Mouse (Mus musculus): ENCODE results near the gene Psmd9.
A peak's percentile ranks its signal among the peaks of the same experiment; 100 is the strongest.

Psmd9 gene

DNA sequence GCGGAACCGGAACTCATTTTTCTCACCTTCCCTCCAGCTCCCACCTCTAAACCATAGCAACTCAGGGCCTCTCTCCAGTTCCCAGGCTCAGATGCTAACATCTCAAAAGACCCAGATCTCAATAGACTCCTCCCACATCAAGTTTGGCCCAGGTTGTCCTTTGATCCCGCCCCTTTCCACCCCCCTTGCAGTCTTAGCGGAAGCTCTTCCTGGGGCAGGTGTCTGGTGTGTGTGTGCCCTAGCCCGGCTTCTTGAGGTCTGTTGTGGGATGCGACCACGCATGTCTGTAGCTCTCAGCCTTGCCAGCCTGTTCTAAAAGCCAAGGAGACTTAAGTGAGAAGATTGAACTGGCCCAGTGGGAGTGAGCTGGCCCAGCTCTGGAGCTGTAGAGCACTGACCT is 18.6 kb upstream of the Psmd9 start:
- no peak for DNase-seq (ENCODE audit: low spot score)

DNA sequence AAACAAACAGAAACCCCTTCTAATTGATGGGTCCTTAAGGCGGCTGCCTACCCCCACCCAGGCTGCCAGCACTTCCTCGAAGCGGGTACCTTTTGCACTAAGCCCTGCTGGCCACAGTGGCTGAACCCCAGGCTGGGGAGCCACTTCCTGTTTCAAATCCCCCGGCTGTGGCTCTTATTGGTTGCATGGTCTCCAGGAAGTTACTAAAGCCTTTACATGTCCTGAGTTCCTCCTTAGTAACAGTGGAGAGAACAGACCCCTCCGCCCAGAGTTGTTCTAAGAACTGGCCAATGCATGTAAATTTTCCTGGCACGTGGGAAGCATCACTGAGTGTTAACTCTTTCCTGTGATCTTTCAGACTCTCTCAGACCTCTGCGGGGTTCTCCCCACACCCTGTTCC is 18.1 kb upstream of the Psmd9 start:
- no peak for DNase-seq (ENCODE audit: low spot score)

DNA sequence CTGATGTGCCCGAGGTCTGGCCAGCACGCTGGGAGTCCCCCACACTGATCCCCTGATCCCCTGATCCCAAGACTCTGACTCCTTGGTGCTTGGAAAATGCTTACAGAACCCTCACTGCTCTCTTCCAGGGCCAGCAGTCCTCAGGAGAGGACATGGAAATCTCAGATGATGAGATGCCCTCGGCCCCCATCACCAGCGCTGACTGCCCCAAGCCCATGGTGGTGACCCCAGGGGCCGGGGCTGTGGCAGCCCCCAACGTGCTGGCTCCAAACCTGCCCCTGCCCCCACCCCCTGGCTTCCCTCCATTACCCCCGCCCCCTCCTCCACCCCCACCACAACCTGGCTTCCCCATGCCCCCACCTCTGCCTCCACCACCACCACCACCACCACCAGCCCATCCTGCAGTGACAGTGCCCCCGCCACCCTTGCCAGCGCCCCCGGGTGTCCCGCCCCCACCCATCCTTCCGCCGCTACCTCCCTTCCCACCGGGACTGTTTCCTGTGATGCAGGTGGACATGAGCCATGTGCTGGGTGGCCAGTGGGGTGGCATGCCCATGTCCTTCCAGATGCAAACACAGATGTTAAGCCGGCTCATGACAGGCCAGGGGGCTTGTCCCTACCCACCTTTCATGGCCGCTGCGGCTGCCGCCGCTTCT is 17.4 kb upstream of the Psmd9 start:
- no peak for DNase-seq (ENCODE audit: low spot score)

DNA sequence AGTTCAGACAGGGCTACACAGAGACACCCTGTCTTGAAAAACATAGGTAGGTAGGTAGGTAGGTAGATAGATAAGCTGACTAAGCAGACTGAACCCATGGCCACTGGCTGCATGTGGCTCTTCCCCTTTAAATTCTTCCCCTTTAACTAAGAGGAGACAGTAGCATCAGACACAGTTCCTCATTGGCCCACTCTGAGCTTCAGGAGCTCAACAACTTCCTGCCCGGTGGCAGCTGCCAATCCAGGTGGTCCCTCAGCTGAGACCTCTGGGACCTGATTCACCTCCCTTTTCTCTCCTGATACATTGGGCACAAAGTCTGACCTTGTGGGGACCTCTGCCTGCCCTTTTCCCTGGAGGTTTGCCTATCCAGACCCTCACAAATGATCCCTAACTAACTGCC is 16.3 kb upstream of the Psmd9 start:
- no peak for DNase-seq (ENCODE audit: low spot score)

DNA sequence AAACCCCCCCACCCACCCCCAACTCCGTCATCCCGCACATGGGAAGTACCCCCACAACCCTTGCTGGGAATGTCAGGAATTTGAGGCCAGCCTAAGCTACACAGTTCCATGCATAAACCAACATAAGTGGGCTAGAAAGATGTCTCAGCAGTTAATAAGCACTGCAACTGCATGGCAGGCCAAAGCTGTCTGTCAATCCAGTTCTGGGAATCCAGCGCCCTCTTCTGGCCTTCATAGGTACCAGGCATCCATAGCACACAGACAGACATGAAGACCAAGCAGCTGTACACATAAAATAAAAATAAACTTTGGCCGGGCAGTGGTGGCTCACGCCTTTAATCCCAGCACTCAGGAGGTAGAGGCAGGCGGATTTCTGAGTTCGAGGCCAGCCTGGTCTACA is 13.8 kb upstream of the Psmd9 start:
- DNase-seq (ENCODE audit: low spot score) = peak; percentile 43

DNA sequence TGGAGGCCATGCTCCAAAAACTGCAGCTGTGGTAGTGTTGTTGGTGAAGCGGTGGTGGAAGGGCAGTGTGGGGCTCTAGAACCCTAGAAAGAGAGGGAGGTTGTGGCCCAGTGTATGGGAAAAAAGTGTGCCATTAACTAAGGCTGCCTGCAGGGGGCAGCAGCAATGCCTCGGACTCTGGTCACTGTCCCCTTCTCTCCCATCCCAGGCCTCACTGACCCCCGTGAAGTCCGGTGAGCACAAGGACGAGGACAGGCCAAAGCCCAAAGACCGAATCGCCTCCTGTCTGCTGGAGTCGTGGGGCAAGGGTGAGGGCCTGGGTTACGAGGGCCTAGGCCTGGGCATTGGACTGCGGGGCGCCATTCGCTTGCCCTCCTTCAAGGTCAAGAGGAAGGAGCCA is 12.4 kb upstream of the Psmd9 start:
- DNase-seq (ENCODE audit: low spot score) = no peak

DNA sequence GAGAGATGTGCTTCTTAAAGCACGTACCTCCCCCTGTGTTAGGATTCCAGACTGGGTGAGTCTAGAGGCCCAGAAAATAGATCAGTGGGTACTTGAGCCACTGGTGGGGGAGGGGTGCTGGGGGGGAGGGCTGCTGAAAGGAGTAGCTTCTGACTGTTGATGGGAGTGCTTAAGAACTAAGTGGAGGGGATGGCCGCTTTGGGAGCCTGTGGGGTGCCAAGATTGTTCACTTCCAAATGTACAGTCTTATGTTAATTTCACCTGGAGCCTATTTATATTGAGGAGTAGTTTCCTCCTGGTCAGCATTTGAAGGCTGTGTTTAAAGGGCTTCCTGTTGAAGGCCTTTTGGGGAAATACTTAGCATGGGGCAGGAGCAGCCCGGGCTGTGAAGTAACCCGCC is 11.2 kb upstream of the Psmd9 start:
- DNase-seq (ENCODE audit: low spot score) = no peak

DNA sequence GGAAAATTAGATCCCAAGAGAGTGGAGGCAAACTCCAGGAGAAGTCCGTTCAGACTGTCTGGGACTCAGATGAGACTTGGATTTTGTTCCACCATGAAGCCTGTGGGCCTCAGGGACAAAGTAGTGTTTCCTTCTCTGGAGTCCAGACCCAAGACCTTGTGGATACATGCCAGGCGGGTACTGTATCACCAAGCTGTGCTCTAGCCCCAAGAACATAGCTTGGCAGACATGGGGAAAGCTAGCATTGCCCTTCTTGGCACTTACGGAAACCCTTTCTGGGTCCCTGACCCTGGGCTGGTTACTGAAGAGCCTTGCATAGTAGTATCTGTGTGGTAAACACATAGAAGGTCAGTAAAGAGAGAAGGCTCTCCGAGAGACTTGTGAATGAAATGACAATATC is 9.8 kb upstream of the Psmd9 start:
- no peak for DNase-seq (ENCODE audit: low spot score)

DNA sequence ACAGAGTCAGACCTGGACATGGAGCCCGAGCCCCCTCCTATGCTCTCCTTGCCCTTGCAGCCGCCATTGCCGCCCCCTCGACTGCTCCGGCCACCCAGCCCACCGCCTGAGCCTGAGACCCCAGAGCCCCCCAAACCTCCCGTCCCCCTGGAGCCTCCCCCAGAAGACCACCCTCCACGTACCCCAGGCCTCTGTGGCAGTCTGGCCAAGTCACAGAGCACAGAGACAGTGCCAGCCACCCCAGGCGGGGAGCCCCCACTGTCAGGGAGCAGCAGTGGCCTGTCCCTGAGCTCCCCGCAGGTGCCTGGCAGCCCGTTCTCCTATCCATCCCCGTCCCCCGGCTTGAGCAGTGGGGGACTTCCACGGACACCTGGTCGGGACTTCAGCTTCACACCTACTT is 9.3 kb upstream of the Psmd9 start:
- no peak for DNase-seq (ENCODE audit: low spot score)

DNA sequence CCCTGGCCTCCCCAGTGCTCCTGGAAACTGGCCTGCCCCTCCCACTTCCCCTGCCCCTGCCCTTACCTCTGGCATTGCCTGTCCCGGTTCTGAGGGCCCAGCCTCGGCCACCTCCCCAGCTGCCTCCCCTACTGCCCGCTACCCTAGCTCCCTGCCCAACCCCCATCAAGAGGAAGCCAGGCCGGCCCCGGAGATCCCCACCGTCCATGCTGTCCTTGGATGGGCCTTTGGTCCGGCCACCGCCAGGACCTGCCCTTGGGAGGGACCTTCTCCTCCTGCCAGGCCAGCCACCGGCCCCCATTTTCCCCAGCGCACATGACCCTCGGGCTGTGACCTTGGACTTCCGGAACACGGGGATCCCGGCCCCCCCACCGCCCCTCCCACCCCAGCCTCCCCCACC is 8.9 kb upstream of the Psmd9 start:
- DNase-seq (ENCODE audit: low spot score) = no peak

DNA sequence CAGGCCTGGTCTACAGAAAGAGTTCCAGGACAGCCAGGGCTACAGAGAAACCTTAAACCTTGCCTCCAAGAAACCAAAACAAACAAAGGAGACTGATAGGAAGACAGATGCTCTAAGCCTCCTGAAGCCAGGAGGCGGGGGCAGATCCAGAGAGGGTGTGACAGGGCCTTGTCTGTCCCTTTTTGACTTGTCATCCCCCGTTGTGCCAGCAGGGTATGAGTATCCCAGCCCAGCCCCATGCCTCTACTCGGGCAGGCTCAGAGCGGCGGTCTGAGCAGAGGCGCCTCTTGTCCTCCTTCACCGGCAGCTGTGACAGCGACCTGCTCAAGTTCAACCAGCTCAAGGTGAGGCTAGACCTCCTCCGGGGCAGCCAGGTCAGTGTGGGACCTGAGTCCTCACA is 6.3 kb upstream of the Psmd9 start:
- DNase-seq (ENCODE audit: low spot score) = no peak

DNA sequence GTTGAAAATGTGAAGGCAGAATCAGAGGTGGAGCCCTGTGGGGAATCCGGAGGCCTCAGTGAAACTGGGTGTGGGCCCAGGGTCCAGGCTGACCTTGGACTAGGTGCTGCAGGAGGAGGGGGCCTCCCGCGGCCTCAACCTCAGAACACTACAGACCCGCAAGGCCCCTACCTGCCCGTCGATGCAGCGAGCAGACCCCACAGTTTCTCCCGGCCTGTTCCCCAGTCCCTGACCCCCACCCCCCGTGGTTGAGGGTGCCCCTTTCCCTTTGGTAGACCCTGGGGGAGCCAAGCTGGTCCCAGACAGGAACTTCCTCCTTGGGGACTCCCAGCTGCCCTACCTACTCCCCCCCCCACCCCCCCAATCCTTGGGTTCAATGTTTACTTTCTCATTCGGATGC is 2.8 kb upstream of the Psmd9 start:
- DNase-seq (ENCODE audit: low spot score) = no peak

DNA sequence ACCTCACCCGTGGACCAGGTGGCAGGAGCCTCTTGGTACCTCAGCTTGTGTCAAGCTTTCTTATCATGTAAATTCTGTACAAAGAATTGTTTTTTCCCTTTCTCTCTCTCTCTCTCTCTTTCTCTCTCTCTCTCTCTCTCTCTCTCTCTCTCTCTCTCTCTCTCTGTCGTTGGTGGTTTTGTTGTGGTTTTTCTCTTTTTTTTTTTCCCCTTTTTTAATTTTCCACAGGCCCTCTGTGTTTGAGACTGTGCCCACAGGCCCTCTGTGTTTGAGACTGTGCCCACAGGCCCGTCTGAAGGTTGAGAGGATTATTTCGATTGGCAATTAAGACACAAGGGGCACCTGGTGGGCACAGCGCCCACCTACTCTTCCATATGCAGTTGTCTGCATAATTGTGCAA is 1.6 kb upstream of the Psmd9 start:
- DNase-seq (ENCODE audit: low spot score) = no peak

DNA sequence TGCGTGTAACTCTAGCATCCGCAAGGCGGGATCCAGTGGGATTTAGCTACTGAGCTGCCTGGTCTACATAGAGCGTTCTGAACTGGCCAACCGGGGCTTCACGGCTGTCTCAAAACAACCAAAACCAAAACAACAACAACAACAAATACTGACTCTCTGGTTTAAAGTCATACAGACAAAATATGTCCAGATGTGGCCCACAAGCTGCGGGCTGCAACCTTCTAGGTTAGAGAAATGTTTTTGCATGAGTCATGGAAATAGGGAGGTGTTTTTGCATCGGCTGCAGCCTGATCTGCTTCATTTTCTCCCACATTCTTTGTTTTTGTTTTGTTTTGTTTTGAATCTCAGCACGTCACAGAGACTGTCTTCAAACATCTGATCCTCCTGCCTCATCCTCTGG is 1.2 kb downstream of the Psmd9 start:
- DNase-seq (ENCODE audit: low spot score) = no peak

DNA sequence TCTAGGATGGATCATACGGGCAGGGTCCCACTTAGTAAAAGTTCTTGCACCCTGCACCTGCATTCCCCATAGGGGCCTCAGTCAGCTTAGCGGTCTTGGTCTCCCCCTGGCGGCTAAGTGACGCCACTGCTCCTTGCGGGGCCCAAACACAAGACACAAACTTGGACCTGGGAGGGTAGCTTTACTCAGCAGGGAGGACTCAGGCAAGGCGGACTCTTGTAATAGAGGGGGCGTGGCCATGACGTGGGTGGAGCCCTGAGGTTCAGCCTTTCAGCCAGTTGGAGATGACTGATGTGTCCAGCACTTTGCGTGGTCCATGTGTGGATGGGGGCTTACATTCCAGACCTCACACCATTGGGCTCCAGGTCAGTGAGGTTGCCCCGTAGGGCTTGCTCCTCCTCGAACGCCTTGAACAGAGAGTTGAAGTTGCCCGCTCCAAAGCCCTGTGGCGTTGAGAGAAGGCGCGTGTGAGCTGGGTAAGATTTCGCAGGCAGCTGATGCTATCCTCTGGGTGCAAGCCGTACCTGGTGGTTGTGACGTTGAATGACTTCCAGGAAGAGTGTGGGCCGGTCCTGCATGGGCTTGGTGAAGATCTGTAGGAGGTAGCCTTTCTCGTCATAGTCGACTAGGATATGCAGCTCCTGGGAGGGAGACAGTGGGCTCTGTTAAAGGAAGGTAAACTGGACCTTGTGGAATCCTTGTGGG is 2.6 kb downstream of the Psmd9 start:
- peak; percentile 24 for DNase-seq (ENCODE audit: low spot score)

DNA sequence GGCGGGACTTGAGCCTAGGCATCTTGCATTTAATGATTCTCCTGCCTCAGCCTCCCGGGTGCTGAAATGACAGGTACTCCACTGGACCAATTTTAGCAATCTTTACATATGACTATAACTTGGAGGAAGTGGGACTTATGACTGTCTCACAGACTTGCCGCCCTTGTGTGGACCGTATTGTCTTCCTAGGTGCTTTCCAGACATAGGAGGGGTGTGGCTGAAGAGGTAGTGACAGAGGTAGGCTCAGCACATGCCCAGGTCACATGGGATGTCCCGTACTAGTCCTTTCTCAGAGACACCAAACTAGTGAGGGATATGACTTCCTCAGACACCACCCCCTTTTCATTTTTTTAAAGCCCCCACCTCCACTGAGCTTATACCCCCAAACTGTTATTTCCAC is 9.6 kb downstream of the Psmd9 start:
- DNase-seq (ENCODE audit: low spot score) = no peak

DNA sequence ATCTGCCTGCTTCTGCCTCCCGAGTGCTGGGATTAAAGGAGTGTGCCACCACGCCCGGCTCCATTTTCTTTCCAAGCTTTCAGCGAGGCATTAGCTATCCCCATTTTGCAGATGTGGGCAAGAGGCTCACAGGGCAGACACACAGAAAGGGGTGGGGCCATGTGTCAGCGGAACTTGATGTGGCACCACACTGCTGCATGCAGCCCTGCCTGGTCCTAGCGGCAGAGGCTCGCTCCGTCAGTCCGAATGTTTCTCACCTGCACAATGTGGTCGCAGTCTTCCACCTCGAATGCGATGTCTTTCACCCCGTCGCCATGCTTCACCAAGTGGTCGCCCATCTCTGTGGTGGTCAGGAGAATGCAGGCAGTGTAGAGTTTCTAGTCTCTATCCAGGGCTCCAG is 11.2 kb downstream of the Psmd9 start:
- DNase-seq (ENCODE audit: low spot score) = no peak

DNA sequence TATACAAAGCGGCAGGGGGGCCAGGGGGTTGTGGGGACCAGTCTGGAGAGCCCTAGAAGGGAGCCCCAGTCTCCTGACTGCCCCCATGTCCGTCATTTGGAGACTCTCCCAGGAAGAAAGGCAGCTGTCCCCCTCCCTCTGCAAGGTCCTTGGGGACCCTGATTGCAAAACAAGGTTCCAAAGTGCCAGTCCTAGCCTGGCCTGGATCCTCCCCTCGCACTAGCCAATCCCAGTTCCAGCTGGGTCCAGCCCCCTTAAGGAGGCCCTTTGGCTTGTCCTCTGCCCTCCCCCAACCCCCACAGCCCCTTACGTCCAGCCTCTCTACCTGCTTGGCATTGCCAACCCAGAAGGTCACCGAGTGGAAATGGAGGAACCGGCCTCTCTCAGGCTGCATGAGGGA is 12.3 kb downstream of the Psmd9 start:
- no peak for DNase-seq (ENCODE audit: low spot score)

DNA sequence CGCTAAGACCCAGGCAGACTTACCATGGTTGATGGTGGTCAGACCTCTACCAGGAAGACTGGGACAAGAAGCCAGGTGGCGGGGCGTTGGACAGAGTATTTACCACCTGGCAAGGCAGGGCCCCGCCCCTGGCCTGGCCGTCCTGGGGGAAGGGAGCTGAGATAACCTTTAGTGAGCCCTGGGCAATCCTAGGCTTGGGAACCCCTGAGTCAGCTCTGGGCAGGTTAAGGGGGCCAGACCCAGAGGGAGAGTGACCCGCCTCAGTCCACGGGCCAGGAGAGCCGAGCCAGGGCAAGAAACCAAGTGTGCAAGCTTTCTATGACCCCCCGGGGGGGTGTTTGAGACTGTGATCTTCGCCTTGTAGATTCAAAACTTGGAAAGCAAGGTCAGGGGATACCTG is 13.4 kb downstream of the Psmd9 start, which contains the start of gene Hpd:
Gene Hpd (minus strand): TSS at position 77 of the 400 bp plus-strand sequence.
- no peak for DNase-seq (ENCODE audit: low spot score)

DNA sequence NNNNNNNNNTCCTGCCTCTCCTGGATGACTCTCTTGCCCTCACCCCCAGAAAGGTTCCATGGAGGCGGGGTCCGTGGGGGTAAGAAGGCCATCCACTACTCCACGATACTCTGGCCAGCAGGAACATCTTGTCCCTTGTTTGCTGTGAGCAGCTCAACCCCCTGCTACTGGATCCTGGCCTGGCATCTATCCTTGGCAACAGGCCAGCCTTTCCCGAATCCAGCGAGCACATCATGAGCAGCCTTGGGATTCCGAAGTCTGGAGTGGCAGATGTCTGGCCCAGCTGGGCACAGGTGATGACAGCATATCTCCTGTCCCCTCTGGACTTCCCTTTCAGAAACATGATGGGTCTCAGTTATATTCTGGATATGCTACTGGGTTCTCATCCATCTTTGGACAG is 16.8 kb downstream of the Psmd9 start:
- peak; percentile 59 for DNase-seq (ENCODE audit: low spot score)

DNA sequence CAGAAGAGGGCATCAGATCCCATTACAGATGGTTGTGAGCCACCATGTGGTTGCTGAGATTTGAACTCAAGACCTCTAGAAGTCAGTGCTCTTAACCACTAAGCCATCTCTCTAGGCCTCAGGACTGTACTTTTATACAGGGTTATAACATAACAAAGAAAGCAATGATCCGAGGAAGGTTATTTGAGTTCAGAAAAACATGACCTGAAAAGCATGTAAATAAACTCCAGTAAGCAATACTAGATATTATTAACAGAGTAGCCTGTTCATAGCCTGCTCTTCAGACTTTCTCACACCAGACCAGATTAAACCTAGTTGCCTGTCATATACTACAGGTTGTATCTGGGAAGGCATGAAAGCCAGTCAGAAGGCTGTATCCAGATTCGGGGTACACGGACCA is 18.1 kb downstream of the Psmd9 start:
- no peak for DNase-seq (ENCODE audit: low spot score)

DNA sequence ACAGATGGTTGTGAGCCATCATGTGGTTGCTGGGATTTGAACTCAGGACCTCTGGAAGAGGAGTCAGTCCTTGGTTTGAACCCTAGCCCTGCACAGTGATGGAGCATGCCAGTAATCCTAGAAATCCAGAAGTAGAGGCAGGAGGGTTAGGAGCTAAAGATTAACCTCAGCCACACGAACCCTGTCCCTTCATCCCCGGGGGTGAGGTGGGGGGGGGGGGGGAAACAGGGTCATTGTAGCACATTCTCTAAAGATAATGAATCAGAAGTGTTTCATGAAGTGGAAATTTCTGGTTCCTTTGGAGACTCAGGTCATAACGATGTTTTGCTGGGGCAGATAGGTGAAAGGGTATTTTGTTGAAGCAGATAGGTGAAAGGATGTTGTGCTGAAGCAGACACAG is 21.7 kb downstream of the Psmd9 start:
- no peak for DNase-seq (ENCODE audit: low spot score)

DNA sequence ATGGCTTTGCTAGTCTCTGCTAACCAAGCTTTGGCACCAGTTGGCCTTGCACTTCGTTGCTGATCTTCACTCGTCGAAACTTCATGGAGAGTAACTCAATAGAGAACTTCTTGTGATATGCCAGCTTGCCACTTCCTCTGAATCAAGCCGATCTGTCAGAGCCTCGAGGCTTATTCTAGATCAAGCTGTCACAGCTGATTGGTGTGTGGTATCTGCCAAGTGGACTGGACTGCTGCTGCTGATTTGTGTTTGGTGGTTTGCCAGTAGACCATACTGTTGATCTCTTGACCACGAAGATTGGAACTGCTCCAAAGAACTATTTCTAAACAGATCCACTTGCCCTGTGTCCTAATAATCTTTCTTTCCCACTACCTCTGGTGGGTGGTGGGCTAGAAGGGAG is 22.2 kb downstream of the Psmd9 start:
- no peak for DNase-seq (ENCODE audit: low spot score)

DNA sequence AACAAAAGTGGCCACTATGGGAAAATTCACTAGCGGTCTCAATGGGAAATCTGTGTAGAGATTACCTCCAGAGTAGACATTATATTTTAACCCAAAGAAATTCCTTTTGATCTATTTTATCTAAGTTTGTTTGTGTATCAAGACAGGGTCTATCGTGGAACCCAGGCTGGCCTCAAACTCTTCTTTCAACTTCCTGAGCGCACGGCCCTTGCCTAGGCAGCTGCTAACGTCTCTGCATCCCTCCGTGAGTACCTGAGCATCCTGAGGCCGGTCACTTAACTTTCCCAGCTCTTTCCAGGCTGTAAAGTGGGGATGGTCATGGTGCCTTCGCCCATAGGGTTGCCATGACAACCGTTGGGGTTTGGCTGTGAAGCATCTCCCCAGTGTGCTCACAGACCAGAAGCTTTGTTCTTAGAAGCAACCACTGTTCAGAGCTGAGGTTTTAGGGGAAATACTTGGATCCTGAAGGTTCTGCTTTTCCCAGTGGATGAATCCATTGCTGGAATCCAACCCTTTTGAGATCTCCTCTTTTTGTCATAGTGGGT is 23.5 kb downstream of the Psmd9 start:
- DNase-seq (ENCODE audit: low spot score) = no peak
